Mouse (Mus musculus) olfactory bulb, adult 2 months (tissue): ENCODE results near the gene Ezh1.

ENCODE experiments used
- CTCF ChIP-seq: fragments of 200-500 bp; IDR thresholded peaks from 2 replicates; pipeline ENCODE4 v1.5.1; 2012; ENCODE audit warnings: low read depth, mild to moderate bottlenecking, low read length, moderate library complexity; ENCODE audit not compliant: insufficient read depth
- POLR2A ChIP-seq: fragments of 200-500 bp; IDR thresholded peaks from 2 replicates; pipeline ENCODE4 v1.6.1; 2012; ENCODE audit warnings: mild to moderate bottlenecking, low read depth, low read length, moderate library complexity; ENCODE audit not compliant: insufficient read depth

- TF ChIP-seq CTCF (no peak), POLR2A (no peak)
Observed at GRCm38 (mm10) chr11:101166357-101166756, 59.9 kb downstream of the Ezh1 start.
